ENCODE assay signal across 18 mouse cellular contexts in the genomic region with DNA sequence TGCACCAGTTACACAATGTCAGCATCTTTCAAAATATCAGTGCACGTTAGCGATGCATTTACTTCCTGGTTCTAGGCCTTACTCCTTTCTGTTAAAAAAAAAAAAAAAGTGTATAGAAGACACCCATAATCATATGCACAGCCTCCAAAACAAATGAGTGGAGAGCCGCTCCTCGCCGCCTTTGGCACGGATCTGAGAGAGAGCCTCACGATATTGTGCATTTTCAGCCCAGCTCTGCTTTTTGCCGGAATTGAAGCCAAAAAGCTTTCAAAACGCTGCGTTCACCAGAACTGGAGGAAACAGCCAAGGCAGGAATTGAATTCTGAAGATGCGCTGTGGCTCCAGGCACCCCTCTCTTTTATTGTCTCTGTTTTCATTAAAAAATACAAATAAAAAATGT. TPM values are rescaled to one million over a fixed set of nuclear protein-coding genes. Genes with fewer than 3 reads are reported as not detected.
"Had no signal": no experiment of that assay in that cellular context is flagged by ENCODE, and none has a peak within 500 bp of the region (broad histone marks: within the 10 kb centered on the region; RNA-seq: fewer than 3 reads in every experiment).

No protein-coding gene starts in this region.

- H3K9me3 ChIP-seq: limb, embryonic 10.5 days; liver, embryonic 15.5 days; lung, embryonic 15.5 days; megakaryocyte, embryonic 14.5 days; midbrain, embryonic 13.5 days had no signal

- H3K4me1 ChIP-seq: liver, embryonic 15.5 days; lung, embryonic 15.5 days; megakaryocyte, embryonic 14.5 days; midbrain, embryonic 13.5 days had no signal

- DNase-seq: kidney, adult 9 months; kidney, postnatal 10 days; kidney, postnatal 4 days; lung, postnatal 14 days; right cerebral cortex, adult 18-20 months; right cerebral cortex, postnatal 25 days; spleen, adult 18-20 months; thymus, adult 18-20 months; thymus, postnatal 14 days had no signal

- H3K4me2 ChIP-seq: liver, embryonic 11.5 days; liver, embryonic 15.5 days; lung, embryonic 15.5 days; midbrain, embryonic 13.5 days had no signal

- H3K9ac ChIP-seq: liver, embryonic 15.5 days; lung, embryonic 15.5 days; midbrain, embryonic 13.5 days had no signal

- H3K36me3 ChIP-seq: limb, embryonic 10.5 days; liver, embryonic 15.5 days; lung, embryonic 15.5 days; midbrain, embryonic 13.5 days had no signal

- H3K27me3 ChIP-seq: liver, embryonic 15.5 days; lung, embryonic 15.5 days had no signal

- H3K4me3 ChIP-seq: layer of hippocampus, adult 2 months; limb, embryonic 10.5 days; liver, embryonic 15.5 days; lung, embryonic 15.5 days; megakaryocyte, embryonic 14.5 days; midbrain, embryonic 13.5 days had no signal

- H3K27ac ChIP-seq: layer of hippocampus, adult 2 months; limb, embryonic 10.5 days; liver, embryonic 15.5 days; lung, embryonic 15.5 days; macrophage; midbrain, embryonic 13.5 days had no signal

- ATAC-seq: midbrain, embryonic 13.5 days had no signal

RNA-seq across cellular contexts. Expression of a gene that starts 48.2 kb away (rescaled TPM):
- polyA plus RNA-seq: limb, embryonic 10.5 days; liver, embryonic 11.5 days; liver, embryonic 15.5 days; lung, embryonic 15.5 days; macrophage; stomach, embryonic 14.5 days had no signal
